Mouse (Mus musculus) small intestine, adult 2 months (tissue): ENCODE measurements around the gene Rfxank.

Experiments
- CTCF ChIP-seq: fragments of 200-500 bp; IDR thresholded peaks from 2 replicates; pipeline ENCODE4 v1.5.1; 2012; ENCODE audit warnings: low read depth, mild to moderate bottlenecking, control low read depth, inconsistent platforms, low read length, moderate library complexity, mixed read lengths; ENCODE audit not compliant: insufficient replicate concordance, insufficient read length; ENCODE audit errors: extremely low read depth
- POLR2A ChIP-seq: fragments of 200-500 bp; IDR thresholded peaks from 2 replicates; pipeline ENCODE4 v1.6.1; 2012; ENCODE audit warnings: low read depth, mild to moderate bottlenecking, control low read depth, inconsistent platforms, low read length, moderate library complexity

GRCm38 (mm10) chr8:70166504-70167110 is 27.7 kb upstream of the Rfxank start:
- peak; percentile 90 for TF ChIP-seq CTCF
- no peak for TF ChIP-seq POLR2A
